Mouse (Mus musculus) ovary, adult 2 months (tissue): ENCODE measurements around the gene Olfr370. TPM values are rescaled to one million over a fixed set of nuclear protein-coding genes. Genes with fewer than 3 reads are reported as not detected.

Experiments
- polyA plus RNA-seq: library from polyadenylated mRNA; depleted of rRNA; stranded (reverse); fragments of >200 nt; gene quantifications from 2 replicates; pipeline ENCODE4 v1.2.3, GENCODE M21; 2012; rRNA removed

The Olfr370 gene
- 0.28 and 0.30 TPM in 2 replicates for polyA plus RNA-seq

GRCm38 (mm10) chr8:83535736-83536135 is at the start of gene Olfr370:
Gene Olfr370, plus strand, starts transcription at chr8:83535780.

GRCm38 (mm10) chr8:83566469-83567395 is 31.2 kb downstream of the Olfr370 start, which contains the start of gene Ndufb7:
Gene Ndufb7, plus strand, starts transcription at chr8:83566671.

Other genes with a start within 250 kb of the Olfr370 start
- 0.10 TPM in 1 of 2 replicates, not detected in the other for gene Ucp1, start 245.4 kb upstream of the Olfr370 start, polyA plus RNA-seq
- 2.0 and 2.3 TPM in 2 replicates for gene Elmod2, start 203.3 kb upstream of the Olfr370 start, polyA plus RNA-seq
- gene Mgat4d, start 187.3 kb upstream of the Olfr370 start, polyA plus RNA-seq, result not detected in 2 replicates
- not detected in 2 replicates for gene Clgn, start 145.9 kb upstream of the Olfr370 start, polyA plus RNA-seq
- 1.5 TPM in 2 replicates for gene Scoc, start 77.4 kb upstream of the Olfr370 start, polyA plus RNA-seq
- 416 and 576 TPM in 2 replicates for gene Ndufb7, start 30.9 kb downstream of the Olfr370 start, polyA plus RNA-seq
- gene Tecr, start 72.2 kb downstream of the Olfr370 start, polyA plus RNA-seq, result 655 and 928 TPM in 2 replicates
- 43.8 and 48.6 TPM in 2 replicates for gene Dnajb1, start 72.4 kb downstream of the Olfr370 start, polyA plus RNA-seq
- 66.9 and 72.8 TPM in 2 replicates for gene Gipc1, start 116.9 kb downstream of the Olfr370 start, polyA plus RNA-seq
- gene Ptger1, start 130.9 kb downstream of the Olfr370 start, polyA plus RNA-seq, result 7.0 and 10.3 TPM in 2 replicates
- 95.9 and 97.6 TPM in 2 replicates for gene Pkn1, start 163.4 kb downstream of the Olfr370 start, polyA plus RNA-seq
- gene Ddx39, start 179.4 kb downstream of the Olfr370 start, polyA plus RNA-seq, result 42.9 and 48.4 TPM in 2 replicates
- gene Adgre5, start 205.5 kb downstream of the Olfr370 start, polyA plus RNA-seq, result 48.9 and 58.5 TPM in 2 replicates